Mouse (Mus musculus): ENCODE results near the gene Cytl1. TPM values are rescaled to one million over a fixed set of nuclear protein-coding genes. Genes with fewer than 3 reads are reported as not detected.

Cytl1 gene
- polyA plus RNA-seq, 1 experiment from 2014 or later: 5.8 TPM

- H3K4me1 ChIP-seq (ENCODE audit: insufficient read depth, low read depth, low read length): no peaks in the 10 kb centered on the region
- DNase-seq (ENCODE audit: low spot score): no peak
- H3K4me3 ChIP-seq (ENCODE audit: low read depth, low read length): no peak overlapping the region
- H3K9me3 ChIP-seq (ENCODE audit: low read length): no peaks in the 10 kb centered on the region
- no peak overlapping the region for H3K27ac ChIP-seq (ENCODE audit: low read length)
- no peaks in the 10 kb centered on the region for H3K27me3 ChIP-seq (replicated peaks; ENCODE audit: insufficient read depth, low read length)
- no peaks in the 10 kb centered on the region for H3K36me3 ChIP-seq (ENCODE audit: insufficient read depth, low read length)
- H3K4me2 ChIP-seq (replicated peaks; ENCODE audit: low read depth, low read length): no peak overlapping the region
- no peak for ATAC-seq
- WGBS: 48% methylated on average over 5 of the region's 5 CpGs
- TF ChIP-seq CTCF (IDR thresholded peaks at IDR 0.05) (no peak), EP300 (IDR thresholded peaks at IDR 0.05) (no peak)
- H3K9ac ChIP-seq (replicated peaks; ENCODE audit: low read depth): no peak overlapping the region
Observed at GRCm38 (mm10) chr5:37709257-37709904, 25.9 kb upstream of the Cytl1 start.

GRCm38 (mm10) chr5:37716505-37717372 is 18.6 kb upstream of the Cytl1 start, which contains the start of gene Stk32b:
Gene Stk32b (minus strand): TSS chr5:37717171.
- WGBS: 4% methylated on average over 40 of the region's 40 CpGs
- peak within 1 kb of the TSS; percentile 19; the same call in 1 of the 2 replicates for H3K4me3 ChIP-seq (ENCODE audit: low read depth, low read length)
- no peaks in the 10 kb centered on the region for H3K9me3 ChIP-seq (ENCODE audit: low read length)
- no peak within 1 kb of the TSS for H3K27ac ChIP-seq (ENCODE audit: low read length)
- peak; percentile 49 for DNase-seq (ENCODE audit: low spot score)
- no peaks in the 10 kb centered on the region for H3K4me1 ChIP-seq (ENCODE audit: insufficient read depth, low read depth, low read length)
- TF ChIP-seq CTCF (IDR thresholded peaks at IDR 0.05) (no peak), EP300 (IDR thresholded peaks at IDR 0.05) (no peak)
- H3K27me3 ChIP-seq (replicated peaks; ENCODE audit: insufficient read depth, low read length): peaks cover 6% of the 10 kb centered on the region; the same call in 1 of the 2 replicates
- H3K4me2 ChIP-seq (replicated peaks; ENCODE audit: low read depth, low read length): peak within 1 kb of the TSS; percentile 56
- ATAC-seq: peak; percentile 64
- no peak within 1 kb of the TSS for H3K9ac ChIP-seq (replicated peaks; ENCODE audit: low read depth)
- no peaks in the 10 kb centered on the region for H3K36me3 ChIP-seq (ENCODE audit: insufficient read depth, low read length)

GRCm38 (mm10) chr5:37717384-37717963 is 17.8 kb upstream of the Cytl1 start:
- peak; percentile 41; the same call in 1 of the 2 replicates for ATAC-seq
- Histone ChIP-seq H3K4me2 (replicated peaks; ENCODE audit: low read depth, low read length) (peak overlapping the region; percentile 56), H3K36me3 (ENCODE audit: insufficient read depth, low read length) (no peaks in the 10 kb centered on the region), H3K9ac (replicated peaks; ENCODE audit: low read depth) (no peak overlapping the region), H3K27ac (ENCODE audit: low read length) (no peak overlapping the region), H3K4me3 (ENCODE audit: low read depth, low read length) (peak overlapping the region; percentile 19; the same call in 1 of the 2 replicates), H3K4me1 (ENCODE audit: insufficient read depth, low read depth, low read length) (no peaks in the 10 kb centered on the region), H3K27me3 (replicated peaks; ENCODE audit: insufficient read depth, low read length) (peaks cover 6% of the 10 kb centered on the region; the same call in 1 of the 2 replicates), H3K9me3 (ENCODE audit: low read length) (no peaks in the 10 kb centered on the region)
- WGBS: under 1% methylated on average over 13 of the region's 14 CpGs
- peak; percentile 68 for TF ChIP-seq CTCF (IDR thresholded peaks at IDR 0.05)
- no peak for TF ChIP-seq EP300 (IDR thresholded peaks at IDR 0.05)
- DNase-seq (ENCODE audit: low spot score): peak; percentile 43

GRCm38 (mm10) chr5:37720670-37721069 is 14.6 kb upstream of the Cytl1 start:
- WGBS: 21% methylated on average over 6 of the region's 6 CpGs
- no peaks in the 10 kb centered on the region for H3K36me3 ChIP-seq (ENCODE audit: insufficient read depth, low read length)
- no peaks in the 10 kb centered on the region for H3K4me1 ChIP-seq (ENCODE audit: insufficient read depth, low read depth, low read length)

GRCm38 (mm10) chr5:37725220-37725886 is 10.0 kb upstream of the Cytl1 start:
- Histone ChIP-seq H3K4me2 (replicated peaks; ENCODE audit: low read depth, low read length) (no peak overlapping the region), H3K27ac (ENCODE audit: low read length) (no peak overlapping the region), H3K9ac (replicated peaks; ENCODE audit: low read depth) (no peak overlapping the region), H3K36me3 (ENCODE audit: insufficient read depth, low read length) (no peaks in the 10 kb centered on the region), H3K9me3 (ENCODE audit: low read length) (no peaks in the 10 kb centered on the region), H3K27me3 (replicated peaks; ENCODE audit: insufficient read depth, low read length) (no peaks in the 10 kb centered on the region), H3K4me1 (ENCODE audit: insufficient read depth, low read depth, low read length) (no peaks in the 10 kb centered on the region), H3K4me3 (ENCODE audit: low read depth, low read length) (no peak overlapping the region)
- TF ChIP-seq CTCF (IDR thresholded peaks at IDR 0.05) (no peak), EP300 (IDR thresholded peaks at IDR 0.05) (no peak)
- DNase-seq (ENCODE audit: low spot score): no peak
- 32% methylated on average over 4 of the region's 4 CpGs for WGBS
- no peak for ATAC-seq

More at GRCm38 (mm10) chr5:37720670-37721069, 14.6 kb upstream of the Cytl1 start:
- Histone ChIP-seq H3K27me3 (replicated peaks; ENCODE audit: insufficient read depth, low read length) (peaks cover 6% of the 10 kb centered on the region; the same call in 1 of the 2 replicates), H3K4me2 (replicated peaks; ENCODE audit: low read depth, low read length) (no peak overlapping the region), H3K9ac (replicated peaks; ENCODE audit: low read depth) (no peak overlapping the region), H3K4me3 (ENCODE audit: low read depth, low read length) (no peak overlapping the region), H3K27ac (ENCODE audit: low read length) (no peak overlapping the region), H3K9me3 (ENCODE audit: low read length) (no peaks in the 10 kb centered on the region)
- DNase-seq (ENCODE audit: low spot score) (no peak), ATAC-seq (no peak)
- TF ChIP-seq EP300 (IDR thresholded peaks at IDR 0.05): no peak
- TF ChIP-seq CTCF (IDR thresholded peaks at IDR 0.05): no peak
